Mouse (Mus musculus) bone marrow macrophage, adult 2 months (primary cell): Measurements from ENCODE around the gene Tanc1. TPM values are rescaled to one million over a fixed set of nuclear protein-coding genes. Genes with fewer than 3 reads are reported as not detected.

Source experiments
- H3K27ac ChIP-seq: 2 replicates; pipeline ENCODE4 v1.5.1; 2012; ENCODE audit warnings: low read depth, low read length; ENCODE audit not compliant: insufficient read depth
- H3K4me1 ChIP-seq: 2 replicates; pipeline ENCODE4 v1.6.1; 2012; ENCODE audit warnings: low read length; ENCODE audit not compliant: control insufficient read depth, insufficient read depth
- H3K4me3 ChIP-seq: 2 replicates; pipeline ENCODE4 v1.5.1; 2012; ENCODE audit warnings: mild to moderate bottlenecking, low read length, moderate library complexity; ENCODE audit not compliant: insufficient read depth
- CTCF ChIP-seq: IDR thresholded peaks from 2 replicates; pipeline ENCODE4 v1.5.1; 2012; ENCODE audit warnings: low read depth, mild to moderate bottlenecking, low read length, moderate library complexity
- POLR2A ChIP-seq: IDR thresholded peaks from 2 replicates; pipeline ENCODE4 v1.6.1; 2012; ENCODE audit warnings: mild to moderate bottlenecking, low read depth, low read length, borderline replicate concordance
- polyA plus RNA-seq: library from polyadenylated mRNA; stranded (reverse); fragments of >200 nt; gene quantifications from 2 replicates; pipeline ENCODE4 v1.2.4, GENCODE M21; 2012; ENCODE audit not compliant: missing spikeins, insufficient read depth, insufficient read length

Gene Tanc1
- polyA plus RNA-seq, 1 experiment = 6.6 TPM

GRCm38 (mm10) chr2:59698635-59699300, 86.9 kb downstream of the Tanc1 start:
- H3K4me1 ChIP-seq = no peaks in the 10 kb centered on the region
- TF ChIP-seq POLR2A (no peak), CTCF (no peak)
- no peak overlapping the region for H3K27ac ChIP-seq
- H3K4me3 ChIP-seq = no peak overlapping the region

- H3K27ac ChIP-seq = no peak overlapping the region
- H3K4me1 ChIP-seq = no peaks in the 10 kb centered on the region
- TF ChIP-seq POLR2A = no peak
- TF ChIP-seq CTCF = no peak
- H3K4me3 ChIP-seq = no peak overlapping the region
These were observed 88.1 kb downstream of the Tanc1 start for GRCm38 (mm10) chr2:59699893-59700292.

DNA sequence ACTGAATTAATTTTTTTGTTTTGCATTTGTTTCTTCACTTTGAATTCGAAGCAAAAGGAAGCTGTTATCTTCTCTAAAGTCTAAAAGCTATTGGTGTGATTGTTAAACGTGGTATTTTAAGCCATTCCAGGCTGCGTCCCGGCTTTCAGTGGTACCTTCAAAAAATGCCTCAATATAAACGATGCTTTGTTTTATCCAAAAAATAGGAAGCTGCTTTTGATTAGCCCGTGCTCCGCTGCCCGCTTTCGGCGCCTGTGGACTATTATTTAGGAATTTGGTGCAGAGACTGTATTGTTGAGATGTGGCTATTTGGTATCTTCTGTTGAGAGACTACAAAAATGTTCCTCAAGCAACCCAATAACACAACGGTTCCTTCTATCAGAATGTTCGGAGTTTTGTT, 93.4 kb downstream of the Tanc1 start:
- Histone ChIP-seq H3K4me3 (no peak overlapping the region), H3K4me1 (no peaks in the 10 kb centered on the region), H3K27ac (no peak overlapping the region)
- TF ChIP-seq CTCF = no peak
- TF ChIP-seq POLR2A = no peak

DNA sequence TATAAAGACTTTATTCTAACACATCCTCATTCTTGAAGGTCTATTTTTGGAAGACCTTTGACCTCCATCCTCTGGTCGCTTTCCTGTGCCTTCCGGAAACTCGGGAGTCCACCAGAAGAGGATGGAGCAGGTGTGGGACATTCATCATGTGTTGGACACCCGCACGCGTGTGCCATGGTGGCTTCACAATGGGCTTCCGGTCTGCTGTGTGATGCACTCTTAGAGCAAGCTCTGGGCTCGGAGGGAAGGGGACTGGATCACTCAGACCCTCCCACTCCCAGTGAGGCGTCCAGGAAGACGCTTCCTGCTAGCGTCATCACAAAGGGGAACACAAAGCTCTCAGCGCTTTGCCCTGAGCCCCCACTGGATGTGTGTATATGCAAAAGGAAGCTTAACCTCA, 95.0 kb downstream of the Tanc1 start:
- Histone ChIP-seq H3K27ac (no peak overlapping the region), H3K4me3 (no peak overlapping the region), H3K4me1 (0 out of 2 replicates have a peak, but pooled peaks cover under 1% of the 10 kb centered on the region)
- TF ChIP-seq POLR2A (no peak), CTCF (no peak)

GRCm38 (mm10) chr2:59707922-59708706, 96.3 kb downstream of the Tanc1 start:
- 0 out of 2 replicates have a peak, but pooled peaks cover 5% of the 10 kb centered on the region for H3K4me1 ChIP-seq
- no peak for TF ChIP-seq CTCF
- TF ChIP-seq POLR2A = no peak
- H3K27ac ChIP-seq = no peak overlapping the region
- H3K4me3 ChIP-seq = no peak overlapping the region

DNA sequence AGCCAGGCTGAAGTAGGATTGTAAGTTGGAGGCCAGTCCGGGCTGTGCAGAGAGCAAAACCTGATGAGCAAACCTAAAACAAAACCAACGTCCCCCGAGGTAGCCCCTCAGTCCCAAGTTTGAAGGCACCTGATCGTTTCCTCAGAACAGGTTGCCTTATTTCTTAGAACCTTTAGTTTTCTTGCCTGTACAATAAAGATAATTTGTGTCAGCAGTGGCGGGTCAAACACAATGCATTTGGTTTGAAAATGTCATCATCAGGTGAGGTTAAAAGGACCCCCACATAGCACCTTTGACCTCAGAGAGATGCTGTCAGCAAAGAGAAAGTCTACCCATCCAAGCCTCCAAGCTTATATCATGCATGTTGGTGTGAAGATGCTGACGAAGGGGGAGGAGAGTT, 98.9 kb downstream of the Tanc1 start:
- H3K4me1 ChIP-seq = peaks cover 11% of the 10 kb centered on the region
- H3K27ac ChIP-seq = no peak overlapping the region
- H3K4me3 ChIP-seq = no peak overlapping the region
- no peak for TF ChIP-seq POLR2A
- no peak for TF ChIP-seq CTCF

- H3K4me1 ChIP-seq = peaks cover 11% of the 10 kb centered on the region
- H3K27ac ChIP-seq = no peak overlapping the region
- H3K4me3 ChIP-seq = no peak overlapping the region
- TF ChIP-seq CTCF = no peak
- TF ChIP-seq POLR2A = no peak
These were observed 100.2 kb downstream of the Tanc1 start for GRCm38 (mm10) chr2:59711992-59712391.

DNA sequence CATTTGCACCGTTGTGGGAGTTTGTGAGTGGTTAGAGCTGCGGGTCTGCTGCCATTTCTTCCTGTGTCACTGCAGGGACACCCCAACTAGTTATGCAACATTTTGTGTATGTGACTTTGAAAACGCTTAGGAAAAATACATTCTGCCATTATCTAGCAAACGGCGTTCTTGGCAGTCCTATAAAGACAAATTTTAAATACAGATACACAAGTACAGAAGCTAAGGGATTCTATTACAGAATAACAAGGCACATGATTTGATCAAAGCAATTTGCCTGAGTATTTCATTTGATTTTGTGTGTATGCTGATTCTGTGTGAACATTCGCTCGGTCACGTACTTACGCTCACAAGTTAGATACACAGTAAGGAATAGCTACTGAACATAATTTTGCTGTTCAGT, 100.6 kb downstream of the Tanc1 start:
- Histone ChIP-seq H3K4me3 (no peak overlapping the region), H3K4me1 (peaks cover 11% of the 10 kb centered on the region), H3K27ac (no peak overlapping the region)
- no peak for TF ChIP-seq POLR2A
- no peak for TF ChIP-seq CTCF

- Histone ChIP-seq H3K4me1 (peaks cover 15% of the 10 kb centered on the region), H3K4me3 (no peak overlapping the region), H3K27ac (no peak overlapping the region)
- TF ChIP-seq CTCF (no peak), POLR2A (no peak)
These were observed 102.0 kb downstream of the Tanc1 start for GRCm38 (mm10) chr2:59713626-59714556.
